Mouse (Mus musculus) heart, embryonic 14.5 days (tissue): Measurements from ENCODE around the gene Pcsk6. TPM values are rescaled to one million over a fixed set of nuclear protein-coding genes. Genes with fewer than 3 reads are reported as not detected.

Source experiments
- polyA plus RNA-seq: library from polyadenylated mRNA; unstranded; fragments of >200 nt; fragmentation: Nextera tagmentation; extraction: Ambion mirVana; gene quantifications from 2 replicates; pipeline ENCODE4 v1.2.1, GENCODE M21; 2014

Gene Pcsk6
- polyA plus RNA-seq, 1 experiment from 2014 or later = 3.0 TPM

Other genes with a start within 250 kb of the Pcsk6 start
- 23.0 and 25.3 TPM in 2 replicates for gene Tarsl2, start 216.8 kb upstream of the Pcsk6 start, polyA plus RNA-seq
- 46.3 and 57.9 TPM in 2 replicates for gene Tm2d3, start 170.6 kb upstream of the Pcsk6 start, polyA plus RNA-seq
- gene Gm45213, start 181.9 kb downstream of the Pcsk6 start, polyA plus RNA-seq = not detected in 2 replicates
- gene Snrpa1, start 197.3 kb downstream of the Pcsk6 start, polyA plus RNA-seq = 90.0 and 93.5 TPM in 2 replicates
- gene Selenos, start 217.9 kb downstream of the Pcsk6 start, polyA plus RNA-seq = 63.1 and 66.7 TPM in 2 replicates
- 23.4 and 24.0 TPM in 2 replicates for gene Chsy1, start 247.8 kb downstream of the Pcsk6 start, polyA plus RNA-seq